Mouse (Mus musculus) midbrain, postnatal 0 days (tissue): ENCODE data around the gene Magi2. TPM values are rescaled to one million over a fixed set of nuclear protein-coding genes. Genes with fewer than 3 reads are reported as not detected.

ENCODE experiments used
- ATAC-seq: fragments of 200-750 bp; cut with Nextera tagmentation; 2 replicates; pipeline ENCODE4 v1.8.0; 2017; ENCODE audit warnings: moderate number of reproducible peaks, mild to moderate bottlenecking, moderate TSS enrichment, moderate library complexity; ENCODE audit not compliant: low FRiP score
- DNase-seq: peaks from one replicate; pipeline ENCODE4 v3.0.0-alpha.2; 2015; ENCODE audit warnings: low spot score
- H3K27ac ChIP-seq: fragments of 300-500 bp; sonication (generic); 2 replicates; pipeline ENCODE4 v1.5.1; 2014; ENCODE audit warnings: low read depth, mild to moderate bottlenecking, low read length, mixed read lengths
- H3K27me3 ChIP-seq: fragments of 300-500 bp; sonication (generic); 2 replicates; pipeline ENCODE4 v1.6.1; 2014; ENCODE audit warnings: low read length, control low read depth, mixed read lengths; ENCODE audit not compliant: insufficient read depth
- H3K36me3 ChIP-seq: fragments of 300-500 bp; sonication (generic); 2 replicates; pipeline ENCODE4 v1.6.1; 2014; ENCODE audit warnings: low read length, control low read depth, mixed read lengths; ENCODE audit not compliant: insufficient read depth
- H3K4me1 ChIP-seq: fragments of 300-500 bp; sonication (generic); 2 replicates; pipeline ENCODE4 v1.6.1; 2014; ENCODE audit warnings: mild to moderate bottlenecking, control low read depth, antibody characterized with exemption, low read length, mixed read lengths; ENCODE audit not compliant: insufficient read depth
- H3K4me2 ChIP-seq: fragments of 300-500 bp; sonication (generic); 2 replicates; pipeline ENCODE4 v1.6.1; 2014; ENCODE audit warnings: low read depth, mild to moderate bottlenecking, low read length, mixed read lengths; ENCODE audit not compliant: poor library complexity, severe bottlenecking
- H3K4me3 ChIP-seq: fragments of 300-500 bp; sonication (generic); 2 replicates; pipeline ENCODE4 v1.5.1; 2014; ENCODE audit warnings: low read depth, mild to moderate bottlenecking, low read length, moderate library complexity
- H3K9ac ChIP-seq: fragments of 300-500 bp; sonication (generic); replicated peaks from 2 replicates; pipeline ENCODE4 v1.6.1; 2014; ENCODE audit warnings: mild to moderate bottlenecking, low read length, moderate library complexity, mixed read lengths; ENCODE audit not compliant: poor library complexity, severe bottlenecking
- H3K9me3 ChIP-seq: fragments of 300-500 bp; sonication (generic); 2 replicates; pipeline ENCODE4 v1.6.1; 2016; ENCODE audit warnings: low read length, control low read depth
- CTCF ChIP-seq: IDR thresholded peaks from 2 replicates; pipeline ENCODE4 v1.5.1; 2016; ENCODE audit warnings: antibody characterized with exemption, mild to moderate bottlenecking
- WGBS: fragments of 180-500 bp; shearing (Covaris S2); extraction: QIAGEN DNeasy Blood & Tissue Kit; methylation state at CpG from one replicate; pipeline ENCODE4 v1.1.7; 2014; 5-methylcytosine and 5-hydroxymethylcytosine counted together
- polyA plus RNA-seq: library from polyadenylated mRNA; unstranded; fragments of >200 nt; fragmentation: Nextera tagmentation; extraction: Ambion mirVana; gene quantifications from 2 replicates; pipeline ENCODE4 v1.2.1, GENCODE M21; 2015
- total RNA-seq: library from RNA; depleted of rRNA; stranded (reverse); fragments of >200 nt; gene quantifications from 2 replicates; pipeline ENCODE4 v1.2.3, GENCODE M21; 2014

Gene Magi2
- total and polyA plus RNA-seq, 2 experiments from 2014 or later: 20.0 to 59.3 TPM

DNA sequence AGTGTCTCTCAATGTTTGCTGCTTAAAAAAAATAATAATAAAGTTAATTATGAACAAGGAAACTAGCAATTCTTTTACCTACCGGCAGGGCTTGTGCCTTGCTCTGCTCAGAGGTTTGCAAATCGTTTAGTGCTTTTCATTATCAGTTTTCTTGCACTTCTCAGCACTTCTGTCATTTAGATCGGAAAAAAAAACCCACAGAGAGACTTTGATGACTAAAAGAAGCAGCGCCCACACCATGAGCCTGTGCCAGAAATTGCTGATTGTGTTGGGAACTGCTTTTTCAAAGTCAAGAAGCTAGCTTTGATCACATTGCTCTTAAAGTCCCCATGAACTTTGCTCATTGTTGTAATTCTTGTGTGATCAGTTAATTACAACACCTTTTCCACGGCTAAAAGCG is 860.2 kb downstream of the Magi2 start:
- no peaks in the 10 kb centered on the region for H3K9me3 ChIP-seq
- 54% methylated on average over 6 of the region's 6 CpGs for WGBS
- ATAC-seq (no peak), DNase-seq (no peak)
- TF ChIP-seq CTCF: no peak
- no peak overlapping the region for H3K9ac ChIP-seq
- H3K4me2 ChIP-seq: no peak overlapping the region
- H3K27ac ChIP-seq: no peak overlapping the region
- H3K27me3 ChIP-seq: no peaks in the 10 kb centered on the region
- H3K4me3 ChIP-seq: no peak overlapping the region
- no peaks in the 10 kb centered on the region for H3K36me3 ChIP-seq
- no peaks in the 10 kb centered on the region for H3K4me1 ChIP-seq

- Histone ChIP-seq H3K27ac (no peak overlapping the region), H3K4me3 (no peak overlapping the region), H3K27me3 (no peaks in the 10 kb centered on the region), H3K4me1 (0 out of 2 replicates have a peak, but pooled peaks cover 2% of the 10 kb centered on the region), H3K4me2 (no peak overlapping the region), H3K9me3 (no peaks in the 10 kb centered on the region), H3K36me3 (no peaks in the 10 kb centered on the region; the same call in 1 of the 2 replicates), H3K9ac (no peak overlapping the region)
- DNase-seq (no peak), ATAC-seq (no peak)
- no peak for TF ChIP-seq CTCF
Measured at GRCm38 (mm10) chr5:20103869-20104268, 877.0 kb downstream of the Magi2 start.

DNA sequence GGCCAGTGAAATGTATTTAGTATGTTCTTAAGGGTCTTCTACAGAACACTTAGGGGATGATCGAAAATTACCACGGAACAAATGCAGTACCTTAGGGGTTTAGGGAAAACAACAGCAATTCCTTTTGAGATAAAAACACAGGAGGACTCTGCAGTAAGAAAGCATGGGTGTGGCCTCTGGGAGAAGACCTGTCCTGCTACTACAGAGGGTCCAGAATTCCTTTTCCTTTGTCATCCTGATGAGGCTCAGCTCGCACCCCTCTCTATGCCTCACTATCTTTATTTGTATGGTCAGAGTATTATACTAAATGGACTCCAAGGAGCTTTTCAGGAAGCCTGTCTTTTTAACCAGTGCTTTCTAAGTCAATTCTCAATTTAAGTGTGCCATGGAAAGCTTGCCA is 877.7 kb downstream of the Magi2 start:
- Histone ChIP-seq H3K4me3 (no peak overlapping the region), H3K4me2 (no peak overlapping the region), H3K27me3 (no peaks in the 10 kb centered on the region), H3K9ac (no peak overlapping the region), H3K9me3 (no peaks in the 10 kb centered on the region), H3K36me3 (no peaks in the 10 kb centered on the region; the same call in 1 of the 2 replicates), H3K27ac (no peak overlapping the region), H3K4me1 (0 out of 2 replicates have a peak, but pooled peaks cover 2% of the 10 kb centered on the region)
- TF ChIP-seq CTCF: no peak
- ATAC-seq (no peak), DNase-seq (no peak)
- whole genome bisulfite sequencing: 67% methylated on average over 3 of the region's 3 CpGs

DNA sequence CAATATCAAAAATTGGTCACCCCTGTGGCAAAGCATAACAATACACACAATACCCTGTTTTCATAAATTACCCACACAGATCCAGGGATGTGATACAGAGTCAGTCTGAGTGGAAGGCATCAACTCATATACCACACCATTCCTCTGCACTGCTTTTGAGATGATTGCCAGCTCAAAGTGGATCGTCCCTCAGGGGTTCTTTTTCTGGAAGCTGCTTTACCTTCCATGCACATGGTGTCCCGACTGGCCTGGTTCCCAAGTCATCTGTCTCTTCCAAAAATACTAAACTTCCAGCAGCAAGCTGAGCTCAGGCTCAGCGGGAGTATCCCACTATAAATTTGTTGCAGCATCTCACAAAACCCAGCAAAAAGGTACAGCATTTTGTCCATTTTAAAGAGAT is 882.7 kb downstream of the Magi2 start:
- no peak for ATAC-seq
- no peaks in the 10 kb centered on the region; the same call in 1 of the 2 replicates for H3K36me3 ChIP-seq
- H3K4me3 ChIP-seq: no peak overlapping the region
- H3K4me2 ChIP-seq: no peak overlapping the region
- no peaks in the 10 kb centered on the region for H3K27me3 ChIP-seq
- no peak overlapping the region for H3K9ac ChIP-seq
- no peaks in the 10 kb centered on the region for H3K4me1 ChIP-seq
- H3K27ac ChIP-seq: no peak overlapping the region
- no peaks in the 10 kb centered on the region for H3K9me3 ChIP-seq
- WGBS: 87% methylated on average over 3 of the region's 3 CpGs
- no peak for TF ChIP-seq CTCF
- no peak for DNase-seq

DNA sequence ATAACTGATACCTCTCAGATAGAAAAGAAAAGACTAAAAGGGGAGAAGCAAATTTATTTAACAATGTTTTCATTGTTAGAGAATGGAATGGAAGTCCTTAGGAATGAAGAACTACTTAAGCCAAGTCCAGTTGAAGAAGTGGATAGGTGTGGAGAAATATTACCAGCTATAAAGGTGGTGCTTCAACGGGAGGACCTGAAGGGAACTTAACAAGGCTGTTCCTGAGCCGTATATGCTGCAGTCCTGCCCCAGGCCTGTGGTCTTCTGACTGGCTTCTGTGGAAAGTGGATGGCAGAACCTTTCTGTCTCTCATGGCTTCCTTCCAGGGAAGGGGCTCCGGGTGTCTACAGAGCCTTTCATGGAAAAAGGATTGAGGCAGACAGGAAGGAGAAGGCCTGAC is 890.3 kb downstream of the Magi2 start:
- H3K4me3 ChIP-seq: no peak overlapping the region
- H3K36me3 ChIP-seq: no peaks in the 10 kb centered on the region
- H3K9ac ChIP-seq: no peak overlapping the region
- DNase-seq (no peak), ATAC-seq (no peak)
- no peaks in the 10 kb centered on the region for H3K4me1 ChIP-seq
- no peak overlapping the region for H3K27ac ChIP-seq
- H3K27me3 ChIP-seq: no peaks in the 10 kb centered on the region
- H3K4me2 ChIP-seq: no peak overlapping the region
- TF ChIP-seq CTCF: no peak
- no peaks in the 10 kb centered on the region for H3K9me3 ChIP-seq
- WGBS: 90% methylated on average over 3 of the region's 3 CpGs

DNA sequence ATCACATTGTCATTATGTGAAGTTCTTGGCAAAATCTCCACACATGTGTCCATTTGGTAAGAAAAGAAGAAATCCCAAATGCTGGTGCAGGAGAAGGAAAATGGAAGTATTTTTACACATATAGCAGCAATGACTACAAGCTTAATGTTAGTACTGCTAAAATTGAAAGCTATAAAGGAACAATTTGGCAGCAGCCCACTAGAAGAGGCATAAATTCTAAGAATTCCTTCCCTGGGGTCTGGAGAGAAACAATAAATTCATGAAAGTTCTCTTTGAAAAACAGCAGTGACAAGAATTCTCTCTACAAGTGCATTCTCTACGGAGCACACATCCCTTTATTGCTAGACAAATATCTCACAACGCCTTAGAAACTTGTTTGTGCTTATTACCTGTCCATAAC is 913.4 kb downstream of the Magi2 start:
- DNase-seq (peak; percentile 5), ATAC-seq (no peak)
- Histone ChIP-seq H3K27me3 (no peaks in the 10 kb centered on the region), H3K36me3 (no peaks in the 10 kb centered on the region), H3K4me3 (no peak overlapping the region), H3K9me3 (no peaks in the 10 kb centered on the region), H3K9ac (no peak overlapping the region), H3K27ac (no peak overlapping the region), H3K4me1 (peaks cover 3% of the 10 kb centered on the region; the same call in 1 of the 2 replicates), H3K4me2 (no peak overlapping the region)
- no peak for TF ChIP-seq CTCF
- WGBS: 52% methylated on average over 2 of the region's 2 CpGs
